Mouse (Mus musculus) naive thymus-derived CD4-positive, alpha-beta T cell, adult 5 months (primary cell): Measurements from ENCODE around the gene Zfp442. TPM values are rescaled to one million over a fixed set of nuclear protein-coding genes. Genes with fewer than 3 reads are reported as not detected.

ENCODE experiments used
- polyA plus RNA-seq: library from polyadenylated mRNA; unstranded; fragments of 100-300 nt; shearing (Covaris generic); gene quantifications from one replicate; pipeline ENCODE4 v1.2.1, GENCODE M21; 2017

Gene Zfp442
- 1.5 TPM for polyA plus RNA-seq

DNA sequence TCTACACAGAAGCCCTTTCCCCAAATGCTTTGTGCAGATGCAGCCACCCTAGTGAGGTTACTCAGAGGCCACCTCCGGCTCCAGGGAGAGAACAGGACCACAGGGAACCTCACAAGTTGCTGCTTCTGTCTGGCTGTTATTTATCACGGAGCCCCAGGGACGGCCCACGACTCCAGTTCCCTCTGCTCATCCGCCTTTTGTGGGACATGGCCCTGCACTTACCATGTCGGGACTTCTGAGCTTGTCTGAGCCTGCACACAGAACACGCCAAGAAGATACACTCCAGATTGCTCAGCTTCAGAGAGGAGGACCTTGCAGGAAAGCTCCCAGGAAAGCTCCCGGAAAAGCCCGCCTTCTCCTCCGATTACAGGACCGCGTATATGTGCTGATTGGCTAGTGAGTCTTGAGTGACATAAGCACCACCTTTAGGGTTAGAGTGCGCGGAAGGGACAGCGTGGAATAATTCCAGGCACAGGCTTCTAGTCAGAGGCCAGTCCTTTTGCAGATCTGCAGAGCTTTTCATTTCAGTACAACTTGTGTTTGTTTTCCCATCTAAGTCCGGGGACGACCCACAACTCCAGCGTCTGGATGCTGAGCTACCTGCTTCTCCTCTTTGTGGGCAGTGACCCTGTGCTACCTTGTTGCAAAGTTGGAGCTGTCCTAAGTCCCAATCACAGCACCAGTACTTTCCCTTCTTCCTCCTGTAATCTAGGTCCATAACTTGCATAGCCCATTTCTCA, at the start of gene Zfp442:
TSS of gene Zfp442 (minus strand) at position 307 of the 740 bp plus-strand sequence.

DNA sequence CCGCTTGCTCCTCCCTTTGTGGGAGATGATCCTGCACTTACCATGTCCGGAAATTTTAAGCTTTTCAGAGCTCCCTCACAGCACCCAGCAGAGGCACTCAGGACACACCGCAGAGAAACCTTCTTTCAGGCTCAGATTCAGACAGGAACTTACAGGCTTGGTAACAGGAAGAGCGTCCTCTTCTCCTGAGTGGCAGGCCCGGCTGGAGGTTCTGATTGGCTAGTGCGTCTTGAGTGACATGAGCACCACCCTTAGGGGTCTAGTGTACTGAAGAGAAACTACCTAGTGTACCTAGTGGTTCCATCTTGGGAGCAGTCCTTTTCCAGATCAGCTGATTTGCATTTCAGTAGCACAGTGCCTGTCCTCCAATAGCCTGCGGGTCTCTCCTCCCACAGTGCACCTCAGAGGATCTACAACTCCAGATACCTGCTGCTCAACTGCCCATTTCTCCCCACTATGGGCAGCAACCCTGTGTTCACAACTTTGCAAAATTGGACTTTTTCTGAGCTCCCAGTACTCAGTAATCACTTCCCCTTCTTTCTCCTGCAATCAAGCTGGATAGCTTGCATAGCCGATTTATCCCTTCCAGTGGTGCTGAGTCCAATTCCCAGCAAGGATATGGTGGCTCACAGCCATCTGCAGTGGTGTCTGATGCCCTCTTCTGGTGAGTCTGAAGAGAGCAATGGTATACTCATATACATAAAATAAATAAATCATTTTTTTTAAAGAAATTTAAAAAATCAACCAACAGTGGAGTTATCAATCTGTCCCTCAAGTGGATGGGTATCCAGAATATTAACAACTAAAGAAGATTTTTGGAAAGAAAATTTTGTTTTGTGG, 33.9 kb upstream of the Zfp442 start, which contains the start of gene Zfp345:
TSS of gene Zfp345 (minus strand) at position 153 of the 840 bp plus-strand sequence.

DNA sequence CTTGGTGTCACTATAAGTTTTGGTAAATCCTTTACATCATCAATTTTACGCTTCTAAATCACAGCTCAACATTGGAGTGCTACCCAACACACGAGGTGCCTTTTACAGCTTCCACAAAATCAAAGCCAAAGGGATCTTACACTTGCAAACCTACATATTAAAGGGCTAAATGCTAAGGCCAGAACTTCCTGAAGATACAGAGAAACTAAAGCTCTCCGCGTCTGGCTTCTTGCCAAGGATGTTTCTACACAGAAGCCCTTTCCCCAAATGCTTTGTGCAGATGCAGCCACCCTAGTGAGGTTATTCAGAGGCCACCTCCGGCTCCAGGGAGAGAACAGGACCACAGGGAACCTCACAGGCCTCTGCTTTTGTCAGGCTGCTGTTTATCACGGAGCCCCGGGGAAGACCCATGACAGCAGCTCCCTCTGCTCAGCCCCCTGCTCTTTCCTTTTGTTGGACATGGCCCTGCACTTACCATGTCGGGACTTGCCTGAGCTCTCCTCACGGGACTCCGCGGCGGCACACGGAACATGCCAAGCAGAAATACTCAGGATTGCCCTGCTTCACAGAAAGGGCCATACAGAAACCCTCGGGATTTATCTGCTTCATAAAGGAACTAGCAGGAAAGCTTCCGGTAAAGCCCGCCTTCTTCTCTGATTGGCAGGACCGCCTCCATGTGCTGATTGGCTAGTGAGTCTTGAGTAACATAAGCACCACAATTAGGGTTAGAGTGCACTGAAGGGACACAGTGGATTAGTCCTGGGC, 89.0 kb downstream of the Zfp442 start, which contains the start of gene 3300002I08Rik:
TSS of gene 3300002I08Rik (minus strand) at position 653 of the 765 bp plus-strand sequence.

Other genes starting within 250 kb of the Zfp442 start
- gene Zfp937, start 233.4 kb downstream of the Zfp442 start, polyA plus RNA-seq: 2.1 TPM
- 8.9 TPM for gene Gm21994, start 195.9 kb downstream of the Zfp442 start, polyA plus RNA-seq
- not detected for gene Gm14124, start 194.0 kb downstream of the Zfp442 start, polyA plus RNA-seq
- 5.0 TPM for gene Gm10130, start 127.8 kb downstream of the Zfp442 start, polyA plus RNA-seq
- gene 3300002I08Rik, start 88.7 kb downstream of the Zfp442 start, polyA plus RNA-seq: 3.5 TPM
- not detected for gene Zfp345, start 33.6 kb upstream of the Zfp442 start, polyA plus RNA-seq
- 22.7 TPM for gene Cst7, start 118.9 kb upstream of the Zfp442 start, polyA plus RNA-seq
- gene Apmap, start 157.1 kb upstream of the Zfp442 start, polyA plus RNA-seq: 37.4 TPM
- 56.7 TPM for gene Acss1, start 217.0 kb upstream of the Zfp442 start, polyA plus RNA-seq
- gene Vsx1, start 237.9 kb upstream of the Zfp442 start, polyA plus RNA-seq: not detected